Mouse (Mus musculus): ENCODE measurements at regions not wholly inside any gene's neighbourhood (a gene's known extent, or its start where the extent isn't known, plus 50 kb on each side); places are given as distances from the start of the nearest gene placed in this dataset.

DNA sequence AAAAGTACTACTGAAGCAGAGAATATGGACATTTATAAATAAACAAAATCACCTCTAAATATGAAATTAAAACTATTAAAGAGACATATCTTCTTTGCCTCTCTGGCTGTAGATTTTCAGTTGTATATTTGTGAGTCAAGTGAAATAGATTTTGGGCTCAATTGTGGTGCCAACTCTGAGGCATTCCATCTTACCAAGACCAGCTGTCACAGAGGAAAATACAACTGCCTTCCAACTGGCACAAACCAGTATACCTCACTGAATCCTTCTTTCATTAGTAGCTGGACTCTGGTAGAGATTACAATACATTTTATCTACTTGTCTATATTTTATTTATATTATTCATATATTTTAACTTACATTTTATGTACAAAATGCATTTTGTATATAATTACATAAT, 72.7 kb upstream of the Sgcd start:
- TF ChIP-seq CTCF (IDR thresholded peaks at IDR 0.05; ENCODE audit: borderline replicate concordance, insufficient read depth, low read depth, low read length) = no peak
- TF ChIP-seq POLR2A (IDR thresholded peaks at IDR 0.05; ENCODE audit: borderline replicate concordance, insufficient read depth, low read length) = no peak
